Mouse (Mus musculus) layer of hippocampus, adult 11-12 months (tissue): ENCODE results near the gene Mmp20.

Experiments used
- DNase-seq: peaks from one replicate; pipeline ENCODE4 v3.0.0; 2022; ENCODE audit warnings: low spot score

The Mmp20 gene

DNA sequence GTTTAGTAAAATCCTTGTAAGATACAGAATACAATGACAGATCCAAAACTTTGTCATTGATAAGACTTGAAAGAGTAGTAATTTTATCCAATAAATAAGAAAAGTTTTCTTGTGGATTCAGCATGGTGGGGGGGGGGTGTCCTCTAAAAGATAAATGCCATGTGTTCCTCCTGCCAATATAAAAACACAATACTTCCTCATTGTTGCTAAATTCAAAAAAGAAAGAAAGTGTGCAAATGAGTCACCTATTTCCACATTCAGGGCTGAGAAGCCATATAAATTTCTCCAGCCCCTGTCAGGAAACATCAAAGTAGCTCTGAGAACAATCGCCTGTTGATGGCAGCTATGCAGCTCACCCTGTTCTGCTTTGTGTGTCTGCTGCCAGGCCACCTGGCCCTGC is 63.8 kb downstream of the Mmp20 start, which contains the start of gene Mmp7:
TSS of gene Mmp7 (plus strand) at position 301 of the 400 bp plus-strand sequence.
- no peak for DNase-seq

DNA sequence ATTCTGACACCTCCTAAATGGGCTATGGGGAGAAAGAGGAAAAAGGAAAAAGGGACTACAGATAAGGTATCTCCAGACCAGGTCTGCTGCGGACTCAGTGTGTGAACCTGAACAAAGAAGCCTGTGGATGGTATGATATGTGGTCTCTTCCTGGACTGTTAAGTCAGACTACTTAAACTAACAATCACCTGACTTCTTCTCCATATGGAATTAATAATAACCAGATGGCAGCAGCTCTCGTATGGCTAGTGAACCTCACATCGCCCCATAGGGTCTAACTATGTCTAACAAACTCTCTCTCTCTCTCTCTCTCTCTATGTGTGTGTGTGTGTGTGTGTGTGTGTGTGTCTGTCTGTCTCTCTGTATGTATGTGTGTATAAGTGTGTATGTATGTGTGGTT is 65.9 kb downstream of the Mmp20 start:
- DNase-seq = no peak

DNA sequence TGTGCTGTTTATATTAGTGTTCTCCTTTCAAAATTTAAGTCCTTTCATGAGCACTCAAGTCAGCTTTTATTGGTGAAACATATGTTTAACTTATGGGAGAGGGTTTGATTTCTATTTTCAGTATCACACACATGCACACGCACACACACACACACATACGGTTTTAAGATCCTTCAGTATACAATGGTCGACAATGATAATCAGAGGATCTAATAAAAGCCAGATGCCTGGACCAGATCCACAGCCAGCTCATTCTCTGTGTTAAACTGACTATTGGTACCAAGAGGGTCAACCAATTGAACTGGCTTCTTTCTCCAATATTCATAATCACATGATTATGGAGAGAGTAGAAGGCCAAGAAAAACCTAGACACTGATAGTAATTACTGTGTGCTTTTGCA is 67.6 kb downstream of the Mmp20 start:
- DNase-seq = no peak

DNA sequence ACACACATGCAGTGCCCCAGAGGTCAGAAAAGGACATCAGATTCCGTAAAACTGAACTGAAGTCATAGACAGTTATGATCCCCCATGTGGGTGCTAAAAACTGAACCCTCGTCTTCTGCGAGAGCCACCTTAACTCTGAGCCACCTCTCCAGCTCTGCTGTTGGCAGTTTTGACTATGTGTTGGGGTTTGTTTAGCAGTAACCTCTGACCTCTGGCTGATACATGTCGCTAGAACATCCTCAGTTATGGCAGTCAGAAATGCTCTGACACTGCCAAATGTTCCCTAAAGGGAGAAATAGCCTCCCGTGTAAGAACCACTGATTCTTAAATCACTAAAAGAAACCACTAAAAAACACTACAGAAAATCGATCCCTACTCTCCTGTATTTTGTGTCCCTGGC is 80.7 kb downstream of the Mmp20 start:
- DNase-seq = no peak

DNA sequence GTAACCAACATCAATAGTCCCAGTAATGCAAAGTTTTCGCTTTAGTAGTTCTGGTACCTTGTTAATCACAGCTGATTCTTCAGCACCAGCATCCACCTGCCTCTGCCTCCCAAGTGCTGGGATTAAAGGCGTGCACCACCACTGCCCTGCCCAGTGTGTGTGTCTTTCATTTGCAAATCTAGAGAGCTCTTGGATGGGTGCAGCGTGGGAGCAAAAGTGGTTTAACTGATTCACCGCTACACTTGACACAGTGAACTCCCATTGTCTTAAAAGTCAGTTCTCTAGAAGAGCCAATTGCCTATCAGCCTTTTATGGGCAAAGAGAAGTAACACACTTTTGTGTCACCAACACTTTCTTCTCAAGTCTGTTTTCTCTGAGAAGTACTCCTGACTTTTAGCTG is 83.2 kb downstream of the Mmp20 start:
- DNase-seq = no peak

DNA sequence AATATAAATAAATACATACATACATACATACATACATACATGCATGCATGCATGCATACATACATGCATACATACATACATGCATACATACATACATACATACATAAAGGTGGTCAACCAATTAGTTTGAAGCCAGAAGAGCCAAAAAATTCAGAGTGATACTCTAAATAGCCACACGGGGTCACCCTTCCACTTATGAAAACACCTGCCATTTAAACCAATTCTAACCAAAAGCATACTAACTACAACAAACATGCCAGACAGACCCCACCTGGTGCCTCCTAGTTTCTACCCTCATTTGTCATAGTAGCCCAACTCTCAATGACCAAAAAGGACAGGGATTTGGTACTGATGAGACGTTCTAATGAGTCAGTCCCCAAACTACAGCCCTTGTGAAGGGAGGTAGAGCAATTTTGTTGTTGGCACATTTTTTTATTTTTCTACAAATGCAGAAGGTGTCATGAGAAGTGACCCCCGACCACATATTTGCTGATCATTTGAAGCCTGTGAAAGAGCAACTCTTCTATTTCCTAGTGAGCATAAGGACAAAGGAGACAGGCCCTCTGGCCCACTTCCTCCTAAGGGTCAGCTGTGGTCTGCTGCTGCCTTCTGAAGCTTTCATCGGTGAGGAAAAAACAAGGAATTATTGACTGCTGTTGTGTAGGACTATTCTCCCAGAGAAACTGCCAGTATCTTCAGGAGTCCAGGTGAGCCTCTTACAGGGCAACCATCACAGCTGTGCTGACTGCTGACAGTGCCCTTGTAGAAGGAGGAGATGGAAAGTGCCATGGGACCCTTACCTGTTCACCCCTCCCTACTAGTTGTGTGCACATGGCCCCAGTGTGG is 86.3 kb downstream of the Mmp20 start:
- peak; percentile 64 for DNase-seq

DNA sequence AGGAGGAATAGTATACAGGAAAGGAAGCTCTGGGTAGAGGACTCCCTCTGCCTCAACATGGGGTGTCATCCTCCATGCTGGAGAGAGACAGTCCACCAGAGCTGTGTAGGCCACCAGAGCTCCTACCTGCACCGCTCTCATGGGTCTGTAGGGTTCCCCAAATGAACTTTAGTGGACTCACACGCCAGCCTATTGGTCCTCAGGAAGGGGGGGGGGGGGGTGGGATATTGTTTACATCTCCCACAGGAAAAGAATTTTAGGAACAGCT is 86.8 kb downstream of the Mmp20 start:
- DNase-seq = no peak

DNA sequence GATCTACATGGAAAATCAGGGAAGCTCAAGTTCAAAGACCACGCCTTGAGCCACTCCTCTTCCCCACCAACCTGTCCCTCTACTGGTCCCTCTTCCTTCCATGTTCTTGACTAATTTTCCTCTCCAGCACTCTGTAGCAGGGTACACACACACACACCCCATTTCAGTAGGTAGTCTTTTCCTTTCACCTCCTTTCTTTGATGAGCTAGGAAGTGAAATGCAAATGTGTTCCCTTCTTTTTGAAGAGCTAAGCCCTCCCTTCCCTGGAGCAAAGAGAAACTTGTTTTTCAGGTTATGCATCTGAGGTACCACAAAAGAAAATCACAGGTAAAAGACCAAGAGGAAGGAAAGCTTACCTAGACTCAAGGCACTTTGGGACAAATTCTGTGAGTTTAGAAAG is 93.5 kb downstream of the Mmp20 start:
- DNase-seq = no peak
